Mouse (Mus musculus) lung, postnatal 4 days (tissue): ENCODE results near the gene Tnxb.
A peak's percentile ranks its signal among the peaks of the same experiment; 100 is the strongest.

Source experiments
- DNase-seq, 2 experiments: peaks; one replicate each; pipeline ENCODE4 v3.0.0; 2021

Tnxb gene

GRCm38 (mm10) chr17:34659897-34660214, 10.5 kb upstream of the Tnxb start:
- DNase-seq, result no peak

GRCm38 (mm10) chr17:34660259-34660820, 10.0 kb upstream of the Tnxb start:
- no peak for DNase-seq

GRCm38 (mm10) chr17:34661121-34661591, 9.2 kb upstream of the Tnxb start:
- DNase-seq, result peak; percentile 72 to 81

GRCm38 (mm10) chr17:34662468-34662867, 7.9 kb upstream of the Tnxb start:
- no peak for DNase-seq

GRCm38 (mm10) chr17:34662978-34663377, 7.4 kb upstream of the Tnxb start:
- DNase-seq, result no peak

- DNase-seq, result no peak
Measured at GRCm38 (mm10) chr17:34663558-34663957, 6.8 kb upstream of the Tnxb start.

- DNase-seq, result no peak
Measured at GRCm38 (mm10) chr17:34664472-34664871, 5.9 kb upstream of the Tnxb start.

GRCm38 (mm10) chr17:34671151-34672066, 1.1 kb downstream of the Tnxb start:
- no peak for DNase-seq

GRCm38 (mm10) chr17:34672246-34672792, 2.0 kb downstream of the Tnxb start:
- DNase-seq, result no peak

- no peak for DNase-seq
Measured at GRCm38 (mm10) chr17:34673139-34673538, 2.8 kb downstream of the Tnxb start.

- DNase-seq, result no peak
Measured at GRCm38 (mm10) chr17:34674524-34675204, 4.3 kb downstream of the Tnxb start.

- DNase-seq, result no peak
Measured at GRCm38 (mm10) chr17:34675205-34676092, 5.1 kb downstream of the Tnxb start.

- DNase-seq, result no peak
Measured at GRCm38 (mm10) chr17:34676093-34676460, 5.7 kb downstream of the Tnxb start.

- no peak for DNase-seq
Measured at GRCm38 (mm10) chr17:34676671-34677070, 6.3 kb downstream of the Tnxb start.

- DNase-seq, result no peak
Measured at GRCm38 (mm10) chr17:34680191-34680590, 9.9 kb downstream of the Tnxb start.

- DNase-seq, result no peak
Measured at GRCm38 (mm10) chr17:34680621-34681020, 10.3 kb downstream of the Tnxb start.

- DNase-seq, result peak; percentile 52 to 74
Measured at GRCm38 (mm10) chr17:34681132-34681571, 10.8 kb downstream of the Tnxb start.

GRCm38 (mm10) chr17:34681881-34682536, 11.7 kb downstream of the Tnxb start:
- no peak for DNase-seq

- no peak for DNase-seq
Measured at GRCm38 (mm10) chr17:34683179-34683578, 12.8 kb downstream of the Tnxb start.

- no peak for DNase-seq
Measured at GRCm38 (mm10) chr17:34683686-34684220, 13.4 kb downstream of the Tnxb start.

GRCm38 (mm10) chr17:34684253-34684893, 14.0 kb downstream of the Tnxb start:
- DNase-seq, result no peak
